Mouse (Mus musculus): ENCODE measurements at regions not wholly inside any gene's neighbourhood (a gene's known extent, or its start where the extent isn't known, plus 50 kb on each side); places are given as distances from the start of the nearest gene placed in this dataset.

GRCm38 (mm10) chr5:39281021-39281420, 404.4 kb upstream of the Clnk start:
- TF ChIP-seq CTCF (IDR thresholded peaks at IDR 0.05; ENCODE audit: extremely low read depth, insufficient read depth, low read length) (no peak), POLR2A (IDR thresholded peaks at IDR 0.05; ENCODE audit: extremely low read depth, insufficient read depth, low read length) (no peak)
- no peaks in the 10 kb centered on the region for H3K4me1 ChIP-seq (ENCODE audit: control insufficient read depth, insufficient read depth, low read length)
- no peak overlapping the region for H3K27ac ChIP-seq (ENCODE audit: insufficient read depth, low read length)
- H3K4me3 ChIP-seq (ENCODE audit: insufficient read depth, low read length): no peak overlapping the region

- TF ChIP-seq POLR2A (IDR thresholded peaks at IDR 0.05; ENCODE audit: extremely low read depth, insufficient read depth, low read length) (no peak), CTCF (IDR thresholded peaks at IDR 0.05; ENCODE audit: extremely low read depth, insufficient read depth, low read length) (no peak)
- Histone ChIP-seq H3K27ac (ENCODE audit: insufficient read depth, low read length) (no peak overlapping the region), H3K4me3 (ENCODE audit: insufficient read depth, low read length) (no peak overlapping the region), H3K4me1 (ENCODE audit: control insufficient read depth, insufficient read depth, low read length) (no peaks in the 10 kb centered on the region)
Measured at GRCm38 (mm10) chr5:39273710-39274385, 397.2 kb upstream of the Clnk start.

- no peaks in the 10 kb centered on the region for H3K4me1 ChIP-seq (ENCODE audit: control insufficient read depth, insufficient read depth, low read length)
- no peak overlapping the region for H3K4me3 ChIP-seq (ENCODE audit: insufficient read depth, low read length)
- H3K27ac ChIP-seq (ENCODE audit: insufficient read depth, low read length): no peak overlapping the region
- TF ChIP-seq CTCF (IDR thresholded peaks at IDR 0.05; ENCODE audit: extremely low read depth, insufficient read depth, low read length): no peak
- TF ChIP-seq POLR2A (IDR thresholded peaks at IDR 0.05; ENCODE audit: extremely low read depth, insufficient read depth, low read length): no peak
Measured at GRCm38 (mm10) chr5:39267106-39267505, 390.5 kb upstream of the Clnk start.

- TF ChIP-seq CTCF (IDR thresholded peaks at IDR 0.05; ENCODE audit: extremely low read depth, insufficient read depth, low read length): no peak
- TF ChIP-seq POLR2A (IDR thresholded peaks at IDR 0.05; ENCODE audit: extremely low read depth, insufficient read depth, low read length): no peak
- H3K4me1 ChIP-seq (ENCODE audit: control insufficient read depth, insufficient read depth, low read length): no peaks in the 10 kb centered on the region
Measured at GRCm38 (mm10) chr5:39260721-39261190, 384.1 kb upstream of the Clnk start.

GRCm38 (mm10) chr5:39257745-39258144, 381.1 kb upstream of the Clnk start:
- Histone ChIP-seq H3K27ac (ENCODE audit: insufficient read depth, low read length) (no peak overlapping the region), H3K4me3 (ENCODE audit: insufficient read depth, low read length) (no peak overlapping the region), H3K4me1 (ENCODE audit: control insufficient read depth, insufficient read depth, low read length) (no peaks in the 10 kb centered on the region)
- TF ChIP-seq CTCF (IDR thresholded peaks at IDR 0.05; ENCODE audit: extremely low read depth, insufficient read depth, low read length) (no peak), POLR2A (IDR thresholded peaks at IDR 0.05; ENCODE audit: extremely low read depth, insufficient read depth, low read length) (no peak)

More at GRCm38 (mm10) chr5:39260721-39261190, 384.1 kb upstream of the Clnk start:
- no peak overlapping the region for H3K27ac ChIP-seq (ENCODE audit: insufficient read depth, low read length)
- no peak overlapping the region for H3K4me3 ChIP-seq (ENCODE audit: insufficient read depth, low read length)

GRCm38 (mm10) chr5:39252206-39252605, 375.6 kb upstream of the Clnk start:
- H3K4me1 ChIP-seq (ENCODE audit: control insufficient read depth, insufficient read depth, low read length): no peaks in the 10 kb centered on the region
- H3K27ac ChIP-seq (ENCODE audit: insufficient read depth, low read length): no peak overlapping the region
- TF ChIP-seq CTCF (IDR thresholded peaks at IDR 0.05; ENCODE audit: extremely low read depth, insufficient read depth, low read length): no peak
- TF ChIP-seq POLR2A (IDR thresholded peaks at IDR 0.05; ENCODE audit: extremely low read depth, insufficient read depth, low read length): no peak
- no peak overlapping the region for H3K4me3 ChIP-seq (ENCODE audit: insufficient read depth, low read length)

GRCm38 (mm10) chr5:39251021-39251420, 374.4 kb upstream of the Clnk start:
- Histone ChIP-seq H3K4me1 (ENCODE audit: control insufficient read depth, insufficient read depth, low read length) (no peaks in the 10 kb centered on the region), H3K4me3 (ENCODE audit: insufficient read depth, low read length) (no peak overlapping the region), H3K27ac (ENCODE audit: insufficient read depth, low read length) (no peak overlapping the region)
- TF ChIP-seq CTCF (IDR thresholded peaks at IDR 0.05; ENCODE audit: extremely low read depth, insufficient read depth, low read length) (no peak), POLR2A (IDR thresholded peaks at IDR 0.05; ENCODE audit: extremely low read depth, insufficient read depth, low read length) (no peak)

GRCm38 (mm10) chr5:39219698-39220097, 343.1 kb upstream of the Clnk start:
- no peak for TF ChIP-seq CTCF (IDR thresholded peaks at IDR 0.05; ENCODE audit: extremely low read depth, insufficient read depth, low read length)
- no peak for TF ChIP-seq POLR2A (IDR thresholded peaks at IDR 0.05; ENCODE audit: extremely low read depth, insufficient read depth, low read length)

GRCm38 (mm10) chr5:39216326-39216725, 339.7 kb upstream of the Clnk start:
- Histone ChIP-seq H3K27ac (ENCODE audit: insufficient read depth, low read length) (no peak overlapping the region), H3K4me3 (ENCODE audit: insufficient read depth, low read length) (no peak overlapping the region)

More at GRCm38 (mm10) chr5:39219698-39220097, 343.1 kb upstream of the Clnk start:
- Histone ChIP-seq H3K4me3 (ENCODE audit: insufficient read depth, low read length) (no peak overlapping the region), H3K27ac (ENCODE audit: insufficient read depth, low read length) (no peak overlapping the region), H3K4me1 (ENCODE audit: control insufficient read depth, insufficient read depth, low read length) (no peaks in the 10 kb centered on the region)

GRCm38 (mm10) chr5:39215016-39215415, 338.4 kb upstream of the Clnk start:
- H3K27ac ChIP-seq (ENCODE audit: insufficient read depth, low read length): no peak overlapping the region; the same call in 1 of the 2 replicates
- TF ChIP-seq POLR2A (IDR thresholded peaks at IDR 0.05; ENCODE audit: extremely low read depth, insufficient read depth, low read length): no peak
- TF ChIP-seq CTCF (IDR thresholded peaks at IDR 0.05; ENCODE audit: extremely low read depth, insufficient read depth, low read length): no peak
- H3K4me1 ChIP-seq (ENCODE audit: control insufficient read depth, insufficient read depth, low read length): peaks cover 2% of the 10 kb centered on the region
- H3K4me3 ChIP-seq (ENCODE audit: insufficient read depth, low read length): no peak overlapping the region

More at GRCm38 (mm10) chr5:39216326-39216725, 339.7 kb upstream of the Clnk start:
- TF ChIP-seq CTCF (IDR thresholded peaks at IDR 0.05; ENCODE audit: extremely low read depth, insufficient read depth, low read length) (no peak), POLR2A (IDR thresholded peaks at IDR 0.05; ENCODE audit: extremely low read depth, insufficient read depth, low read length) (no peak)
- peaks cover 2% of the 10 kb centered on the region for H3K4me1 ChIP-seq (ENCODE audit: control insufficient read depth, insufficient read depth, low read length)

Measured in cortical plate, adult 2 months (tissue).